Mouse (Mus musculus) heart, adult 2 months (tissue): ENCODE data around the gene Fgd3.

Source experiments
- EP300 ChIP-seq: fragments of 200-500 bp; IDR thresholded peaks from 2 replicates; pipeline ENCODE4 v1.6.1; 2011; ENCODE audit warnings: low read depth, low read length, control low read depth; ENCODE audit not compliant: insufficient read depth
- POLR2A ChIP-seq: fragments of 200-500 bp; IDR thresholded peaks from 2 replicates; pipeline ENCODE4 v1.6.1; 2011; ENCODE audit warnings: mild to moderate bottlenecking, low read depth, low read length, control low read depth; ENCODE audit not compliant: insufficient read depth

DNA sequence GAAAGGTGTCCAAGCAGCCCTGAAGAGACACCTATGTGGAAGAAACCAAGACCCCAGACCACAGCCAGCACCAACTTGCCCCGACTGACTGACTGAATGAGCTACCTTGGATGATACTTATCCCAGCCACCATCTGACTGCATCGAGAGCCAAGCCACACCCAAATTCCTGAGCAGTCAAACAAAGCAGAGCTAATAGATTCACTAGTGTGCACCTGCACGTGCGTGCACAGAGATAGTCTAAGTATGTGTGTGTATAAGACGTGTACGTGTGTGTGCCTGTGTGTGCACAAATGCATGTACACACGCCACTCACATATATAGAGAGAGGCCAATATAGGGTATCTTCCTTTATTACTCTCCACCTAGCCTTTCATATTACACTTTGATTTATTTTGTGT lies 8.5 kb downstream of the Fgd3 start:
- TF ChIP-seq EP300 = no peak
- no peak for TF ChIP-seq POLR2A
